Mouse (Mus musculus) midbrain, embryonic 16.5 days (tissue): Measurements from ENCODE around the gene Stac. TPM values are rescaled to one million over a fixed set of nuclear protein-coding genes. Genes with fewer than 3 reads are reported as not detected.

Source experiments
- ATAC-seq: fragments of 200-750 bp; cut with Nextera tagmentation; 2 replicates; pipeline ENCODE4 v1.8.0; 2017; ENCODE audit warnings: moderate TSS enrichment
- H3K27ac ChIP-seq: fragments of 300-500 bp; sonication (generic); 2 replicates; pipeline ENCODE4 v1.5.1; 2014; ENCODE audit warnings: mild to moderate bottlenecking, low read length, mixed read lengths
- H3K27me3 ChIP-seq: fragments of 300-500 bp; sonication (generic); 2 replicates; pipeline ENCODE4 v1.6.1; 2014; ENCODE audit warnings: low read depth, low read length, mixed read lengths; ENCODE audit not compliant: control insufficient read depth, insufficient read depth
- H3K36me3 ChIP-seq: fragments of 300-500 bp; sonication (generic); 2 replicates; pipeline ENCODE4 v1.6.1; 2014; ENCODE audit warnings: mild to moderate bottlenecking, low read length, moderate library complexity, mixed read lengths; ENCODE audit not compliant: control insufficient read depth, insufficient read depth
- H3K4me1 ChIP-seq: fragments of 300-500 bp; sonication (generic); 2 replicates; pipeline ENCODE4 v1.6.1; 2014; ENCODE audit warnings: mild to moderate bottlenecking, low read length, mixed read lengths; ENCODE audit not compliant: control insufficient read depth, insufficient read depth
- H3K4me2 ChIP-seq: fragments of 300-500 bp; sonication (generic); 2 replicates; pipeline ENCODE4 v1.6.1; 2014; ENCODE audit warnings: mild to moderate bottlenecking, low read length, mixed read lengths
- H3K4me3 ChIP-seq: fragments of 300-500 bp; sonication (generic); 2 replicates; pipeline ENCODE4 v1.5.1; 2014; ENCODE audit warnings: low read depth, mild to moderate bottlenecking, low read length, moderate library complexity, mixed read lengths
- H3K9ac ChIP-seq: fragments of 300-500 bp; sonication (generic); 2 replicates; pipeline ENCODE4 v1.6.1; 2014; ENCODE audit warnings: low read depth, low read length, mixed read lengths
- H3K9me3 ChIP-seq: fragments of 300-500 bp; sonication (generic); replicated peaks from 2 replicates; pipeline ENCODE4 v1.6.1; 2014; ENCODE audit warnings: mild to moderate bottlenecking, low read length, mixed read lengths; ENCODE audit not compliant: control insufficient read depth, poor library complexity, severe bottlenecking
- WGBS: fragments of 180-500 bp; shearing (Covaris S2); extraction: QIAGEN DNeasy Blood & Tissue Kit; methylation state at CpG from one replicate; pipeline ENCODE4 v1.1.7; 2014; 5-methylcytosine and 5-hydroxymethylcytosine counted together
- polyA plus RNA-seq: library from polyadenylated mRNA; unstranded; fragments of >200 nt; fragmentation: Nextera tagmentation; extraction: Ambion mirVana; gene quantifications from 2 replicates; pipeline ENCODE4 v1.2.1, GENCODE M21; 2015

The Stac gene
- polyA plus RNA-seq, 1 experiment from 2014 or later, result 8.6 TPM

GRCm38 (mm10) chr9:111550963-111551321, 139.2 kb downstream of the Stac start:
- H3K4me1 ChIP-seq, result no peaks in the 10 kb centered on the region
- H3K27me3 ChIP-seq, result no peaks in the 10 kb centered on the region
- H3K27ac ChIP-seq, result no peak overlapping the region
- 84% methylated on average over 8 of the region's 8 CpGs for WGBS
- no peak overlapping the region for H3K4me2 ChIP-seq
- no peaks in the 10 kb centered on the region for H3K36me3 ChIP-seq
- H3K9ac ChIP-seq, result no peak overlapping the region
- H3K9me3 ChIP-seq, result no peaks in the 10 kb centered on the region
- ATAC-seq, result no peak
- no peak overlapping the region for H3K4me3 ChIP-seq

- Histone ChIP-seq H3K4me3 (no peak overlapping the region), H3K27me3 (no peaks in the 10 kb centered on the region), H3K36me3 (no peaks in the 10 kb centered on the region), H3K4me1 (no peaks in the 10 kb centered on the region), H3K4me2 (no peak overlapping the region), H3K27ac (no peak overlapping the region), H3K9me3 (no peaks in the 10 kb centered on the region), H3K9ac (no peak overlapping the region)
- no peak for ATAC-seq
- 85% methylated on average over 21 of the region's 21 CpGs for WGBS
Measured at GRCm38 (mm10) chr9:111550281-111550962, 139.7 kb downstream of the Stac start.

- ATAC-seq, result no peak
- no peak overlapping the region for H3K9ac ChIP-seq
Measured at GRCm38 (mm10) chr9:111542663-111543062, 147.5 kb downstream of the Stac start.

GRCm38 (mm10) chr9:111535445-111536064, 154.6 kb downstream of the Stac start:
- Histone ChIP-seq H3K27ac (no peak overlapping the region), H3K4me3 (no peak overlapping the region), H3K9ac (no peak overlapping the region), H3K9me3 (no peaks in the 10 kb centered on the region), H3K4me1 (no peaks in the 10 kb centered on the region), H3K27me3 (no peaks in the 10 kb centered on the region), H3K36me3 (no peaks in the 10 kb centered on the region), H3K4me2 (no peak overlapping the region)
- WGBS, result 80% methylated on average over 8 of the region's 8 CpGs
- no peak for ATAC-seq

More at GRCm38 (mm10) chr9:111542663-111543062, 147.5 kb downstream of the Stac start:
- Histone ChIP-seq H3K4me3 (no peak overlapping the region), H3K36me3 (no peaks in the 10 kb centered on the region), H3K27ac (no peak overlapping the region), H3K27me3 (no peaks in the 10 kb centered on the region), H3K4me1 (no peaks in the 10 kb centered on the region), H3K9me3 (no peaks in the 10 kb centered on the region), H3K4me2 (no peak overlapping the region)
- 67% methylated on average over 6 of the region's 6 CpGs for WGBS

- no peaks in the 10 kb centered on the region for H3K27me3 ChIP-seq
- H3K4me3 ChIP-seq, result no peak overlapping the region
- H3K4me1 ChIP-seq, result no peaks in the 10 kb centered on the region
- no peak overlapping the region for H3K27ac ChIP-seq
- 79% methylated on average over 7 of the region's 7 CpGs for WGBS
- H3K36me3 ChIP-seq, result no peaks in the 10 kb centered on the region
- no peak overlapping the region for H3K4me2 ChIP-seq
- no peak for ATAC-seq
- H3K9ac ChIP-seq, result no peak overlapping the region
- no peaks in the 10 kb centered on the region for H3K9me3 ChIP-seq
Measured at GRCm38 (mm10) chr9:111534744-111535423, 155.3 kb downstream of the Stac start.

GRCm38 (mm10) chr9:111523871-111524270, 166.3 kb downstream of the Stac start:
- no peaks in the 10 kb centered on the region for H3K36me3 ChIP-seq
- H3K9ac ChIP-seq, result no peak overlapping the region
- H3K27ac ChIP-seq, result no peak overlapping the region
- H3K27me3 ChIP-seq, result no peaks in the 10 kb centered on the region
- no peak overlapping the region for H3K4me3 ChIP-seq
- 93% methylated on average over 3 of the region's 3 CpGs for WGBS
- H3K9me3 ChIP-seq, result no peaks in the 10 kb centered on the region
- no peak overlapping the region for H3K4me2 ChIP-seq
- H3K4me1 ChIP-seq, result no peaks in the 10 kb centered on the region
- ATAC-seq, result no peak

- no peak overlapping the region for H3K27ac ChIP-seq
- H3K36me3 ChIP-seq, result no peaks in the 10 kb centered on the region
- ATAC-seq, result no peak
- H3K9me3 ChIP-seq, result no peaks in the 10 kb centered on the region
- no peaks in the 10 kb centered on the region for H3K4me1 ChIP-seq
- H3K4me3 ChIP-seq, result no peak overlapping the region
- no peak overlapping the region for H3K9ac ChIP-seq
- 94% methylated on average over 11 of the region's 11 CpGs for WGBS
- H3K4me2 ChIP-seq, result no peak overlapping the region
- no peaks in the 10 kb centered on the region for H3K27me3 ChIP-seq
Measured at GRCm38 (mm10) chr9:111523111-111523510, 167.0 kb downstream of the Stac start.

GRCm38 (mm10) chr9:111522226-111522625, 167.9 kb downstream of the Stac start:
- no peak for ATAC-seq
- no peaks in the 10 kb centered on the region for H3K4me1 ChIP-seq
- WGBS, result 85% methylated on average over 7 of the region's 7 CpGs
- H3K9me3 ChIP-seq, result no peaks in the 10 kb centered on the region
- H3K4me3 ChIP-seq, result no peak overlapping the region
- H3K9ac ChIP-seq, result no peak overlapping the region
- H3K4me2 ChIP-seq, result no peak overlapping the region
- H3K27ac ChIP-seq, result no peak overlapping the region
- H3K36me3 ChIP-seq, result no peaks in the 10 kb centered on the region
- no peaks in the 10 kb centered on the region for H3K27me3 ChIP-seq

GRCm38 (mm10) chr9:111515536-111515935, 174.6 kb downstream of the Stac start:
- Histone ChIP-seq H3K9me3 (no peaks in the 10 kb centered on the region), H3K27me3 (no peaks in the 10 kb centered on the region)
- WGBS, result 81% methylated on average over 3 of the region's 3 CpGs

More at GRCm38 (mm10) chr9:111515536-111515935, 174.6 kb downstream of the Stac start:
- Histone ChIP-seq H3K9ac (no peak overlapping the region), H3K36me3 (no peaks in the 10 kb centered on the region), H3K4me1 (peaks cover 3% of the 10 kb centered on the region; the same call in 1 of the 2 replicates), H3K27ac (no peak overlapping the region), H3K4me3 (no peak overlapping the region), H3K4me2 (no peak overlapping the region)
- ATAC-seq, result no peak
